Mouse (Mus musculus): Measurements from ENCODE around the gene Krtap28-13.

- TF ChIP-seq FLI1 (IDR thresholded peaks at IDR 0.05; ENCODE audit: low read length) (no peak), GATA1 (IDR thresholded peaks at IDR 0.05; ENCODE audit: borderline replicate concordance, low read length) (no peak)
These were observed 22.5 kb upstream of the Krtap28-13 start, which contains the start of gene Slc19a3 for GRCm38 (mm10) chr1:83038109-83038672.

Data from megakaryocyte, embryonic 14.5 days (primary cell).